Mouse (Mus musculus): Measurements from ENCODE around the gene Col19a1. TPM values are rescaled to one million over a fixed set of nuclear protein-coding genes. Genes with fewer than 3 reads are reported as not detected.

The Col19a1 gene
- total and polyA plus RNA-seq, 2 experiments from 2014 or later: 2.4 to 2.5 TPM

- no peak overlapping the region for H3K27ac ChIP-seq (ENCODE audit: low read depth, low read length)
- no peaks in the 10 kb centered on the region for H3K4me1 ChIP-seq (ENCODE audit: insufficient read depth, low read length)
- H3K27me3 ChIP-seq (ENCODE audit: insufficient read depth, low read length): no peaks in the 10 kb centered on the region
- ATAC-seq (ENCODE audit: low FRiP score): no peak
- H3K9me3 ChIP-seq (ENCODE audit: low read length): no peaks in the 10 kb centered on the region
- H3K9ac ChIP-seq (replicated peaks; ENCODE audit: low read length, poor library complexity, severe bottlenecking): no peak overlapping the region
- no peaks in the 10 kb centered on the region for H3K36me3 ChIP-seq (ENCODE audit: insufficient read depth, low read length)
- H3K4me3 ChIP-seq (ENCODE audit: low read depth, low read length): no peak overlapping the region
- TF ChIP-seq CTCF (IDR thresholded peaks at IDR 0.05): no peak
- DNase-seq (ENCODE audit: low spot score): no peak
- WGBS: 76% methylated on average over 5 of the region's 5 CpGs
- H3K4me2 ChIP-seq (ENCODE audit: low read depth, low read length, poor library complexity, severe bottlenecking): no peak overlapping the region
Measured at GRCm38 (mm10) chr1:24257961-24258360, 329.3 kb downstream of the Col19a1 start.

- Histone ChIP-seq H3K9me3 (ENCODE audit: low read length) (no peaks in the 10 kb centered on the region), H3K4me1 (ENCODE audit: insufficient read depth, low read length) (0 out of 2 replicates have a peak, but pooled peaks cover 3% of the 10 kb centered on the region), H3K27me3 (ENCODE audit: insufficient read depth, low read length) (no peaks in the 10 kb centered on the region), H3K9ac (replicated peaks; ENCODE audit: low read length, poor library complexity, severe bottlenecking) (no peak overlapping the region), H3K4me3 (ENCODE audit: low read depth, low read length) (no peak overlapping the region), H3K36me3 (ENCODE audit: insufficient read depth, low read length) (no peaks in the 10 kb centered on the region), H3K27ac (ENCODE audit: low read depth, low read length) (no peak overlapping the region; the same call in 1 of the 2 replicates), H3K4me2 (ENCODE audit: low read depth, low read length, poor library complexity, severe bottlenecking) (no peak overlapping the region)
- WGBS: 41% methylated on average over 3 of the region's 3 CpGs
- DNase-seq (ENCODE audit: low spot score) (peak; percentile 81), ATAC-seq (ENCODE audit: low FRiP score) (peak; percentile 83)
- TF ChIP-seq CTCF (IDR thresholded peaks at IDR 0.05): peak; percentile 99
Measured at GRCm38 (mm10) chr1:24249105-24249664, 338.1 kb downstream of the Col19a1 start.

- H3K27me3 ChIP-seq (ENCODE audit: insufficient read depth, low read length): no peaks in the 10 kb centered on the region
- TF ChIP-seq CTCF (IDR thresholded peaks at IDR 0.05): no peak
- peak; percentile 26 for DNase-seq (ENCODE audit: low spot score)
- H3K36me3 ChIP-seq (ENCODE audit: insufficient read depth, low read length): no peaks in the 10 kb centered on the region
- no peaks in the 10 kb centered on the region for H3K9me3 ChIP-seq (ENCODE audit: low read length)
- H3K4me1 ChIP-seq (ENCODE audit: insufficient read depth, low read length): 0 out of 2 replicates have a peak, but pooled peaks cover 3% of the 10 kb centered on the region
- H3K27ac ChIP-seq (ENCODE audit: low read depth, low read length): peak overlapping the region; percentile 26; the same call in 1 of the 2 replicates
- no peak overlapping the region for H3K4me3 ChIP-seq (ENCODE audit: low read depth, low read length)
- no peak overlapping the region for H3K4me2 ChIP-seq (ENCODE audit: low read depth, low read length, poor library complexity, severe bottlenecking)
- WGBS: 53% methylated on average over 10 of the region's 10 CpGs
- peak; percentile 78 for ATAC-seq (ENCODE audit: low FRiP score)
- no peak overlapping the region for H3K9ac ChIP-seq (replicated peaks; ENCODE audit: low read length, poor library complexity, severe bottlenecking)
Measured at GRCm38 (mm10) chr1:24248294-24249104, 338.8 kb downstream of the Col19a1 start.

- H3K9ac ChIP-seq (replicated peaks; ENCODE audit: low read length, poor library complexity, severe bottlenecking): no peak overlapping the region
- no peaks in the 10 kb centered on the region for H3K36me3 ChIP-seq (ENCODE audit: insufficient read depth, low read length)
- no peak overlapping the region for H3K4me3 ChIP-seq (ENCODE audit: low read depth, low read length)
- H3K4me1 ChIP-seq (ENCODE audit: insufficient read depth, low read length): 0 out of 2 replicates have a peak, but pooled peaks cover 3% of the 10 kb centered on the region
- TF ChIP-seq CTCF (IDR thresholded peaks at IDR 0.05): no peak
- 49% methylated on average over 13 of the region's 13 CpGs for WGBS
- DNase-seq (ENCODE audit: low spot score) (peak; percentile 32), ATAC-seq (ENCODE audit: low FRiP score) (no peak)
- no peaks in the 10 kb centered on the region for H3K27me3 ChIP-seq (ENCODE audit: insufficient read depth, low read length)
- H3K4me2 ChIP-seq (ENCODE audit: low read depth, low read length, poor library complexity, severe bottlenecking): no peak overlapping the region
- H3K9me3 ChIP-seq (ENCODE audit: low read length): no peaks in the 10 kb centered on the region
- no peak overlapping the region for H3K27ac ChIP-seq (ENCODE audit: low read depth, low read length)
Measured at GRCm38 (mm10) chr1:24245700-24246375, 341.4 kb downstream of the Col19a1 start.

- H3K4me3 ChIP-seq (ENCODE audit: low read depth, low read length): no peak overlapping the region
- H3K4me2 ChIP-seq (ENCODE audit: low read depth, low read length, poor library complexity, severe bottlenecking): no peak overlapping the region
- peak; percentile 56 for DNase-seq (ENCODE audit: low spot score)
- H3K27ac ChIP-seq (ENCODE audit: low read depth, low read length): no peak overlapping the region
- ATAC-seq (ENCODE audit: low FRiP score): peak; percentile 44; the same call in 1 of the 2 replicates
- 0 out of 2 replicates have a peak, but pooled peaks cover 3% of the 10 kb centered on the region for H3K4me1 ChIP-seq (ENCODE audit: insufficient read depth, low read length)
- H3K27me3 ChIP-seq (ENCODE audit: insufficient read depth, low read length): no peaks in the 10 kb centered on the region
- H3K36me3 ChIP-seq (ENCODE audit: insufficient read depth, low read length): no peaks in the 10 kb centered on the region
- no peak for TF ChIP-seq CTCF (IDR thresholded peaks at IDR 0.05)
- 78% methylated on average over 10 of the region's 10 CpGs for WGBS
- no peak overlapping the region for H3K9ac ChIP-seq (replicated peaks; ENCODE audit: low read length, poor library complexity, severe bottlenecking)
- H3K9me3 ChIP-seq (ENCODE audit: low read length): no peaks in the 10 kb centered on the region
Measured at GRCm38 (mm10) chr1:24244931-24245330, 342.3 kb downstream of the Col19a1 start.

Measured in midbrain, postnatal 0 days (tissue).